Comparison of ENCODE assay signal across 29 mouse cellular contexts in the genomic region with DNA sequence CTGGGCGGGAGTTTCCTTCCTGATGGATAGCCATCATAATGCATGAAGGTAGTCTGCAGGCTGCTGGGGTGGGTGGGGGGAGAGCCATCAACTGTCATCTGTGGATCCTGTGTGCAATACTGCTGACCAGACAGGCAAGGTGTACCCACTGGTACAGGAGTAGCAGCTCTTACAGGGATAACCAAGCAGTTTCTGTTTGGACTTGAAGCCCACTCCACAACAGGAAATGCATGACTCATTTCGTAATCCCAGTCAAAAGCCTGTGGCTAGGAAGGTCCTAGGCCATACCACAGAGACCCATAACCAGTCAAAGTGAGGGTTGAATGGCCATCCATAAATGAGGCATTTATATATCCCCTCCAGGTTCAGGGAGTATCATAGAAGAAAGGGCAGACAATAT. TPM values are rescaled to one million over a fixed set of nuclear protein-coding genes. Genes with fewer than 3 reads are reported as not detected.
DNase-seq lines count a peak whose midpoint lies in the region; ATAC-seq lines count a peak whose summit lies in the region.
"Had no signal": no experiment of that assay in that cellular context is flagged by ENCODE, and none has a peak within 500 bp of the region (broad histone marks: within the 10 kb centered on the region; RNA-seq: fewer than 3 reads in every experiment).

No protein-coding gene starts in this region.

- peaks cover 29% of the 10 kb centered on the region for H3K36me3 ChIP-seq in midbrain, embryonic 14.5 days (ENCODE audit: control insufficient read depth, insufficient read depth, low read length)

- WGBS in midbrain, embryonic 14.5 days = 93% methylated on average over 2 of the region's 2 CpGs

- 0 out of 2 replicates have a peak, but pooled peaks have one; percentile 10 for ATAC-seq in megakaryocyte, adult 5-6 weeks (ENCODE audit: poor library complexity, severe bottlenecking)
- ATAC-seq in midbrain, embryonic 14.5 days (ENCODE audit: low FRiP score, low TSS enrichment) = no peak
- ATAC-seq: CD4-positive, CD25-positive, alpha-beta regulatory T cell, adult 4 months; forebrain, embryonic 14.5 days; forebrain, embryonic 16.5 days had no signal

- DNase-seq in 3134 (ENCODE audit: extremely low read depth, insufficient read length, low spot score) = peak; percentile 16
- DNase-seq in 3T3-L1 (ENCODE audit: low read depth, low spot score) = peak; percentile 52
- DNase-seq in NIH3T3 (ENCODE audit: low read depth) = peak; percentile 17
- DNase-seq in left cerebral cortex, postnatal 14 days (ENCODE audit: low spot score in 2 of 2) = no peak
- no peak for DNase-seq in embryo, embryonic 10 days (ENCODE audit: low spot score)
- DNase-seq in midbrain, embryonic 14.5 days = no peak
- DNase-seq in gastrocnemius, postnatal 10 days = no peak
- DNase-seq: adrenal gland, adult 2 months; adrenal gland, postnatal 10 days; adrenal gland, postnatal 25 days; B cell, adult 2 months; cerebellum, adult 11 months; cerebellum, adult 18-20 months; cerebellum, adult 8-10 months; cerebellum, adult 9-11 months; cerebellum, postnatal 14 days; cerebellum, postnatal 36 days had no signal

- H3K9me3 ChIP-seq in midbrain, embryonic 14.5 days (ENCODE audit: control insufficient read depth, low read length) = no peaks in the 10 kb centered on the region
- H3K9me3 ChIP-seq: embryonic facial prominence, embryonic 13.5 days; embryonic facial prominence, embryonic 15.5 days; forebrain, embryonic 10.5 days; forebrain, embryonic 12.5 days; G1E had no signal

- no peak overlapping the region for H3K4me3 ChIP-seq in midbrain, embryonic 14.5 days (replicated peaks; ENCODE audit: low read depth, low read length)
- H3K4me3 ChIP-seq: embryonic facial prominence, embryonic 13.5 days; embryonic facial prominence, embryonic 15.5 days; erythroblast, embryonic 14.5 days; forebrain, embryonic 10.5 days; forebrain, embryonic 12.5 days had no signal

- no peak overlapping the region for H3K9ac ChIP-seq in midbrain, embryonic 14.5 days (replicated peaks; ENCODE audit: low read length)
- H3K9ac ChIP-seq: embryonic facial prominence, embryonic 13.5 days; embryonic facial prominence, embryonic 15.5 days; forebrain, embryonic 12.5 days had no signal

- intact Hi-C loops in left cerebral cortex, postnatal 14 days (cut with DNase I) = no loop called here

- no peaks in the 10 kb centered on the region for H3K27me3 ChIP-seq in midbrain, embryonic 14.5 days (ENCODE audit: control insufficient read depth, insufficient read depth, low read length)
- H3K27me3 ChIP-seq: CH12.LX; embryonic facial prominence, embryonic 13.5 days; embryonic facial prominence, embryonic 15.5 days; forebrain, embryonic 12.5 days had no signal

- H3K27ac ChIP-seq in midbrain, embryonic 14.5 days (replicated peaks; ENCODE audit: low read depth, low read length) = no peak overlapping the region
- H3K27ac ChIP-seq: embryonic facial prominence, embryonic 13.5 days; embryonic facial prominence, embryonic 15.5 days; forebrain, embryonic 10.5 days; forebrain, embryonic 12.5 days had no signal

- no peak overlapping the region for H3K4me2 ChIP-seq in midbrain, embryonic 14.5 days (ENCODE audit: low read length)
- H3K4me2 ChIP-seq: embryonic facial prominence, embryonic 13.5 days; embryonic facial prominence, embryonic 15.5 days; forebrain, embryonic 12.5 days had no signal

- no peaks in the 10 kb centered on the region for H3K4me1 ChIP-seq in midbrain, embryonic 14.5 days (ENCODE audit: control insufficient read depth, insufficient read depth, low read length)
- H3K4me1 ChIP-seq: embryonic facial prominence, embryonic 13.5 days; embryonic facial prominence, embryonic 15.5 days; forebrain, embryonic 10.5 days; forebrain, embryonic 12.5 days had no signal

RNA-seq across cellular contexts. Expression of gene Tex38, which starts 3.2 kb away (rescaled TPM):
- total RNA-seq in megakaryocyte, adult 5-6 weeks (2015) = not detected in 2 replicates
- total RNA-seq in megakaryocyte, adult 5-6 weeks (2017) = not detected in 2 replicates
- under 1 TPM; 0.46 to 0.59 TPM for total RNA-seq in left cerebral cortex, postnatal 14 days (2021)
- 0.28 and 0.37 TPM in 2 replicates for polyA plus RNA-seq in midbrain, embryonic 14.5 days (2014; fragmentation: Nextera tagmentation; extraction: Ambion mirVana)
- under 1 TPM; 0.56 to 0.82 TPM for total RNA-seq in gastrocnemius, postnatal 10 days (2021)
- total RNA-seq: G1E had no signal
- polyA plus RNA-seq: embryonic facial prominence, embryonic 11.5 days; erythroblast, embryonic 14.5 days; forebrain, embryonic 14.5 days; G1E had no signal

RNA-seq across cellular contexts. Expression of gene Atpaf1, which starts 7.0 kb away (rescaled TPM):
- total RNA-seq in megakaryocyte, adult 5-6 weeks (2015) = 14.4 and 21.8 TPM in 2 replicates
- total RNA-seq in megakaryocyte, adult 5-6 weeks (2017) = 5.8 and 7.5 TPM in 2 replicates
- total RNA-seq in left cerebral cortex, postnatal 14 days (2021) = 10 to 100 TPM; 39.2 to 42.3 TPM
- polyA plus RNA-seq in midbrain, embryonic 14.5 days (2014; fragmentation: Nextera tagmentation; extraction: Ambion mirVana) = 37.8 and 44.3 TPM in 2 replicates
- 10 to 100 TPM; 33.8 to 40.4 TPM for total RNA-seq in gastrocnemius, postnatal 10 days (2021)

RNA-seq across cellular contexts. Expression of gene Efcab14, which starts 40.1 kb away (rescaled TPM):
- 45.3 and 45.4 TPM in 2 replicates for total RNA-seq in megakaryocyte, adult 5-6 weeks (2015)
- 27.7 and 28.5 TPM in 2 replicates for total RNA-seq in megakaryocyte, adult 5-6 weeks (2017)
- total RNA-seq in left cerebral cortex, postnatal 14 days (2021) = 10 to 100 TPM; 44.1 to 45.9 TPM
- 16.3 and 25.4 TPM in 2 replicates for polyA plus RNA-seq in midbrain, embryonic 14.5 days (2014; fragmentation: Nextera tagmentation; extraction: Ambion mirVana)
- 10 to 100 TPM; 28.6 to 31.3 TPM for total RNA-seq in gastrocnemius, postnatal 10 days (2021)

RNA-seq across cellular contexts. Expression of gene Mob3c, which starts 50.3 kb away (rescaled TPM):
- total RNA-seq in megakaryocyte, adult 5-6 weeks (2015) = 6.2 and 8.3 TPM in 2 replicates
- 9.6 and 10.2 TPM in 2 replicates for total RNA-seq in megakaryocyte, adult 5-6 weeks (2017)
- 1 to 10 TPM; 3.1 TPM for total RNA-seq in left cerebral cortex, postnatal 14 days (2021)
- 2.5 and 4.1 TPM in 2 replicates for polyA plus RNA-seq in midbrain, embryonic 14.5 days (2014; fragmentation: Nextera tagmentation; extraction: Ambion mirVana)
- 1 to 10 TPM; 4.8 to 5.6 TPM for total RNA-seq in gastrocnemius, postnatal 10 days (2021)

Comparison
In these comparisons a context has a peak if more than half of its experiments do, and no peak if none do; other contexts are left out.
1. DNase-seq: peak in 3134 (single experiment), 3T3-L1 (single experiment) and NIH3T3 (single experiment); none in left cerebral cortex, postnatal 14 days (0 of 2), embryo, embryonic 10 days (single experiment), midbrain, embryonic 14.5 days (single experiment) and gastrocnemius, postnatal 10 days (single experiment).